Mouse (Mus musculus): ENCODE measurements around the gene Adcy6. TPM values are rescaled to one million over a fixed set of nuclear protein-coding genes. Genes with fewer than 3 reads are reported as not detected.
"Not testable (repeated sequence)": the region's sequence is repeated elsewhere in the genome, so short reads cannot be mapped to it uniquely, and the experiment has no call there.

Gene Adcy6
- polyA plus RNA-seq, 1 experiment from 2014 or later: 11.7 TPM

DNA sequence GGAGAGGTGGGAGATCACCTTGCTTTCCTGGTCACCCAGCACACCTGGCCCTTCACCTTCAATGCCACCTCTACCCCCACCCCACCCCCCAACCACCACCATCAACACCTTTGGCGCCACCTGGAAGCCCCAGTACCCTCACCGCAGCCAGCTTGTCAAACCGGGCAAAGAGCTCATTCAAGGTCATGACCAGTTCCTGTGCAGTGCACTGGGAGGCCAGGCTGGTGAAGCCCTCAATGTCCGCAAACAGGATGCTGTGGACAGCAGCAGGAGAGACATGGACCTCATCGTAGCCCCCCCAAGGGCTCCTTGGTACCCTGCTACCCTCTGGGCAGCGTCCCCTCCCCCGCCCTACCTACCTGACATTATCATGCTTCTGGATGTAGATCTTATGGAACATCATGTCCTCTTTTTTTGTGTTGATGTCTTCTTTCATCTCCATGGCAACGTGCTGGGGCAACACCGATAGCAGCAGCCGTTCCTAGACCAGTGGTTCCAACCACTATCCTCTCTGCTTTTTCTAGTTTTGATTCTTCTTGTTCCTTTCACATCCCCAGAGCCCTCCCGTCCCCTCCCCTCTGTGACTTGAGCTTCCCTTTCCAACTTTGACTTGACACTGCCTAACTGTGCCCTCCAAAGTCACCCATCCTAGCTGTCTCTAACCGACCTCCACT lies 9.7 kb downstream of the Adcy6 start:
- peaks cover 90% of the 10 kb centered on the region for H3K36me3 ChIP-seq
- no peak overlapping the region for H3K4me3 ChIP-seq
- no peak overlapping the region for H3K27ac ChIP-seq
- H3K4me1 ChIP-seq: peaks cover 32% of the 10 kb centered on the region
- no peak for ATAC-seq (ENCODE audit: insufficient number of reproducible peaks, insufficient read depth, low FRiP score, low TSS enrichment, low read depth)
- 85% methylated on average over 12 of the region's 12 CpGs for WGBS
- no peak overlapping the region for H3K9ac ChIP-seq
- no peak overlapping the region for H3K4me2 ChIP-seq
- no peaks in the 10 kb centered on the region for H3K9me3 ChIP-seq
- H3K27me3 ChIP-seq: no peaks in the 10 kb centered on the region

DNA sequence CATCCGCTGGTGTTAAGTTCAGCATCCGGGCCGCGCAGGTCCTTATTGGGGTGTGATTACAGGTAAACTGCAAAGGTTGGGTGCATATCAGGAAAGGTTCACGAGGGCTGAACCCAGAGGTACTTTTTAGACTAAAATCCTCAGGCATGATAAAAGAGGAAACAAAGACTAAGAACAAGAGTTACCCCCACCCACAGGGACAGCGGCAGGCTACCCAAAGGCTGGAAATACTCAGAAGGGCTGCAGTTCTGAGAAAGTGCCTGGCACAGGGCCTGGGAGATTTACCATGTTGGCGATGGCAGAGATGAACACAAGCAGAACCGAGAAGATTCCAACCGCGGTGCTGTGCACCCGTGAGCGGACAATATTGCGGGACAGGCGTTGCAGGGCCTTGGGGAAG lies 13.3 kb downstream of the Adcy6 start:
- 95% methylated on average over 14 of the region's 14 CpGs for WGBS
- no peaks in the 10 kb centered on the region for H3K27me3 ChIP-seq
- peaks cover 98% of the 10 kb centered on the region for H3K36me3 ChIP-seq
- no peaks in the 10 kb centered on the region for H3K9me3 ChIP-seq
- H3K4me3 ChIP-seq: no peak overlapping the region
- no peak overlapping the region for H3K9ac ChIP-seq
- H3K4me1 ChIP-seq: peaks cover 6% of the 10 kb centered on the region; the same call in 1 of the 2 replicates
- no peak for ATAC-seq (ENCODE audit: insufficient number of reproducible peaks, insufficient read depth, low FRiP score, low TSS enrichment, low read depth)
- no peak overlapping the region for H3K4me2 ChIP-seq
- H3K27ac ChIP-seq: no peak overlapping the region

DNA sequence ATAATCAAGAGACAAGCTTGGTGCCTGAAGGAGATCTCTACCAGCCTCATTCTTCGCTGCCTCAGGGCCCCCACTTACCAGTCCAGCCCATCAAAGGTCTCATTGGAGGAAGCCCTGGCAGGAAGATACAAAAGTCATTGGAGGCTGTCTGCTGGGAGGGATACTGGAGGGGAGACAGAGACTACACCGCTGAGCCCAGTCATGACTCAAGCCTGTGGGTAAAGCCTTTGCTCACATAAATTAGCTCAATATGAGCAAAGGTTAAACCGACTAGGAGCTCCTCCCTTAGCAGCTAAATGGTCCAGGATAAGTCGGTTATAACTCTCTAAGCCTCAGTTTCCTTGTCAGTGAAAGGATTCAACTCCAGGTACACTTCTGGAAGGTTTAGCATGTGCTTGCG lies 14.8 kb downstream of the Adcy6 start:
- no peak overlapping the region for H3K4me3 ChIP-seq
- WGBS: 90% methylated on average over 5 of the region's 5 CpGs
- H3K27me3 ChIP-seq: no peaks in the 10 kb centered on the region
- no peak overlapping the region for H3K27ac ChIP-seq
- no peaks in the 10 kb centered on the region for H3K9me3 ChIP-seq
- H3K4me2 ChIP-seq: no peak overlapping the region
- H3K36me3 ChIP-seq: peaks cover 98% of the 10 kb centered on the region
- no peaks in the 10 kb centered on the region for H3K4me1 ChIP-seq
- H3K9ac ChIP-seq: no peak overlapping the region
- no peak for ATAC-seq (ENCODE audit: insufficient number of reproducible peaks, insufficient read depth, low FRiP score, low TSS enrichment, low read depth)

DNA sequence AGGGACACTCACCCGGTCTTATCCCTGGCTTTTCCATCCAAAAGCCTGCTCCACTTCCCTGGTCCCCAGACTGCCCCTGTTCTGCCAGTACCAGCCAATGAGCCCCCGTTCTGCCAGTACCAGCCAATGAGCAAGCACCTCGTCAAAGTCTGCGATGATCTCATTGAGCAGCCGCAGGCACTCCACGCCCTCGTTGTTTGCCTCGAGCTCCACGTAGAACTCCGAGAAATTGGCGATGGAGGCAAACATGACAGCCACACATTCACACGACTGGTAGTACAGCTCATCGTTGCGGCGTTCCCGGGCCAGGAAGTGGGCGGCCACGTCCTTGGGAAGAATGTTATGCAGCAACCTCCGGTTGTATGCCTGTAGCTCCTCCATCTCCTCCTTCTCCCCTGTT lies 15.7 kb downstream of the Adcy6 start:
- H3K4me1 ChIP-seq: no peaks in the 10 kb centered on the region
- H3K9ac ChIP-seq: no peak overlapping the region
- H3K4me3 ChIP-seq: no peak overlapping the region
- H3K27me3 ChIP-seq: no peaks in the 10 kb centered on the region
- WGBS: 81% methylated on average over 19 of the region's 19 CpGs
- H3K4me2 ChIP-seq: no peak overlapping the region
- no peak overlapping the region for H3K27ac ChIP-seq
- H3K9me3 ChIP-seq: no peaks in the 10 kb centered on the region
- H3K36me3 ChIP-seq: peaks cover 96% of the 10 kb centered on the region
- ATAC-seq (ENCODE audit: insufficient number of reproducible peaks, insufficient read depth, low FRiP score, low TSS enrichment, low read depth): no peak

DNA sequence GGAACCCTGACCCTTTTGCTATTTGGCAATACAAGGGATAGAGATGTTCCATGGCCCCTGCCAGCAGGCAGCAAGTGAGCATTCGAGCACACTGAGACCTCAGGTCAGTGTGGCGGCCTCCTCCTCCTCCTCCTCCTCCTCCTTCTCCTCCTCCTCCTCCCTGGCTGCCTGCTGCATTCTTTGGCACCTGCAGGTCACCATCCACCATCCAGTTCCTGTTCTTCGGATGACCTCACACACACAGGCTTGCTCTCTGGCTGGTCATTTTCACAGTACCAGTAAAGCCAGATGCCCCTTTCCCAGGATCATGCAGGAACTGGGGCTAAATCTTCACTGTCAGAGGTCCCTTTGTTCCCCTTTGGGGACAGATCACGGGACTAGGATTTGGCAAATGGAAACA lies 18.5 kb downstream of the Adcy6 start:
- H3K4me1 ChIP-seq: no peaks in the 10 kb centered on the region
- no peak overlapping the region for H3K4me3 ChIP-seq
- WGBS: 83% methylated on average over 4 of the region's 4 CpGs
- H3K9ac ChIP-seq: no peak overlapping the region
- no peak overlapping the region for H3K4me2 ChIP-seq
- peaks cover 84% of the 10 kb centered on the region for H3K36me3 ChIP-seq
- H3K9me3 ChIP-seq: no peaks in the 10 kb centered on the region
- no peak for ATAC-seq (ENCODE audit: insufficient number of reproducible peaks, insufficient read depth, low FRiP score, low TSS enrichment, low read depth)
- H3K27ac ChIP-seq: no peak overlapping the region
- no peaks in the 10 kb centered on the region for H3K27me3 ChIP-seq

DNA sequence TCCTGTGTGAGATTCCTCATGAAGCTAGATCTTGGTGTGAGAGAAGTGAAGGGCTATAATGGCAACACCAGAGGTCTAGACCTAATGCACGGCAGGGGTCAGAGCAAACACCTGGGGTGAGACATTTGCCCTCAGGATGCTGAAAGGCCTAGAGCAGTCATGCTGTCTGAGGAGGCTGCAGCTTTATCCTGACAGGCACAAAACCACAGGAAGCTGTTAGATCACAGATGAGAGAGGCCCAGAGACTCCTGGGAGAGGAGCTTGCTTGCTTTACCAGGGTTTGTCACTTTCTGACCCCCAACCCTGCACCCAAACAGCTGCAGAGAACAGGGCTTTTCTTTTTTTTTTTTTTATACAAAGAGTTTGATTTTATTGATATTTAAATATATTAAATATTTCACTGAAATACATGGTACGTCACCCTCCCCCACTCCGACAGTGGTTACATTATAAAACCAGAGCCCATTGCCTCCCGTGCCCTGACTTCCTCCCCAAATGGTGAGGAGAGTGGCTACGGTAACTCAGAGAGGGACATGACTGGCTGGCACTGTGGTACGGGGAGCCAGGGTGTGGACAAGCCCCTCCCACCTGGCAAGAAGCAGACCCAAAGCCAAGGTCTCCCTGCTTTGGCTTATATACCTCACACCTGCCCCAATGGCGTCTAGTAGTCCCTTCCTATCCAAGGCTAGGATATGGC lies 20.1 kb downstream of the Adcy6 start:
- H3K27me3 ChIP-seq: no peaks in the 10 kb centered on the region
- no peak overlapping the region for H3K4me3 ChIP-seq
- 74% methylated on average over 7 of the region's 7 CpGs for WGBS
- peaks cover 68% of the 10 kb centered on the region for H3K36me3 ChIP-seq
- no peak overlapping the region for H3K27ac ChIP-seq
- no peak overlapping the region for H3K4me2 ChIP-seq
- H3K9ac ChIP-seq: no peak overlapping the region
- H3K9me3 ChIP-seq: no peaks in the 10 kb centered on the region
- no peaks in the 10 kb centered on the region for H3K4me1 ChIP-seq
- no peak for ATAC-seq (ENCODE audit: insufficient number of reproducible peaks, insufficient read depth, low FRiP score, low TSS enrichment, low read depth)

DNA sequence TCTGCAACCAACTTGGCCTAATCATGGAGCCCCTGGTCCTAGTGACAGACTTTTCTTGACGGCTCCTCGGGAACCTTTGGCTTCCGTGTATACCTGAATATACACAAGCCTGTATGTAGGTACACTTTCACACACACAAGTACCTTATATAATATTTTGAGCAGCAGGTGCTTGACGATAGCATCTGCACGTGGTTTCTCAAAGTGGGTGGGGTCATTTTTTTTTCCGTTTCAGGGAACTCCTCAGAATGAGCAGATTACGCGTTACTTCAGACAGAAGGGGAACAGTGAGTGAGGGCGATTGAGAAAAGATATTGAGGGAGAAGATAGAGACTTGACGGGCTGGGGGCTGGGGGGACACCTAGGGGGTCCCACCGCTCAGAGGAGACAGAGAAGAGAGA lies 22.1 kb downstream of the Adcy6 start:
- WGBS: 84% methylated on average over 11 of the region's 11 CpGs
- H3K4me2 ChIP-seq: no peak overlapping the region
- H3K27me3 ChIP-seq: no peaks in the 10 kb centered on the region
- no peak for ATAC-seq (ENCODE audit: insufficient number of reproducible peaks, insufficient read depth, low FRiP score, low TSS enrichment, low read depth)
- H3K4me3 ChIP-seq: no peak overlapping the region
- no peak overlapping the region for H3K9ac ChIP-seq
- H3K27ac ChIP-seq: no peak overlapping the region
- no peaks in the 10 kb centered on the region for H3K4me1 ChIP-seq
- H3K36me3 ChIP-seq: peaks cover 47% of the 10 kb centered on the region
- H3K9me3 ChIP-seq: no peaks in the 10 kb centered on the region

DNA sequence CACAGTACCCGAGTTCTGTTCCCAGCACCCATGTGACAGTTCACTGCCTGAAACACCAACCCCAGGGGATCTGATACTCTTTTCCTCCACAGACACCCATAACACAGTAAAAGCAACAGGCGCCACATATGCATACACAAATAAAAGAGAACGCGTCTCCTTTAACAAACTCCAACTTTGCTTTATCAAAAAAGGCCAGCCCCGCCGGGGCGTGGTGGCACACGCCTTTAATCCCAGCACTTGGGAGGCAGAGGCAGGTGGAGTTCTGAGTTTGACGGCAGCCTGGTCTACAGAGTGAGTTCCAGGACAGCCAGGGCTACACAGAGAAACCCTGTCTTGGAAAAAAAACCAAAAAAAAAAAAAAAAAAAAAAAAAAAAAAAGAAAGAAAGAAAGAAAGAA lies 23.7 kb downstream of the Adcy6 start:
- H3K4me2 ChIP-seq; ATAC-seq (ENCODE audit: insufficient number of reproducible peaks, insufficient read depth, low FRiP score, low TSS enrichment, low read depth): not testable (repeated sequence)
- WGBS: 84% methylated on average over 9 of the region's 9 CpGs

DNA sequence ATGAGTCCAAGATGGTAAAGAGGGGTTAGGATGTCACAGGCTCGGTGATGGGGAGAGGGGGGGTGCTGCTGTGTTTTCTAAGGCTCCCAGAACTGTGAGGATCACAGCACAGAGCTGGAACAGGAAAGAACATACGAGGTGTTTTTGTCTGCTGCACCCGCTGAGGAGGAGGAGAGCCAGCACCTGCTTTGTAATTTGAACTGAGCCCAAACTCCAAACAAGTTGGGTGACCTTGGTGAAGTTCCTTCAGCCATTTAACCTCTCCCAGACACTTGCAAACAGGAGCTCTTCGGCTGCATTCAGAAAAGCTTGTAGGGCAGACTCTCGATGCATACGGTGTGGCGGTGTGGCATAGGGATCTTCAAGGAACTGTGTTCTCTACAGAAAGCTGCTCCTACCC lies 24.5 kb downstream of the Adcy6 start:
- H3K9me3 ChIP-seq: no peaks in the 10 kb centered on the region
- H3K4me3 ChIP-seq: no peak overlapping the region
- no peak for ATAC-seq (ENCODE audit: insufficient number of reproducible peaks, insufficient read depth, low FRiP score, low TSS enrichment, low read depth)
- 32% methylated on average over 7 of the region's 7 CpGs for WGBS
- no peaks in the 10 kb centered on the region for H3K4me1 ChIP-seq
- no peak overlapping the region for H3K27ac ChIP-seq
- H3K9ac ChIP-seq: no peak overlapping the region
- no peak overlapping the region for H3K4me2 ChIP-seq
- no peaks in the 10 kb centered on the region for H3K27me3 ChIP-seq
- H3K36me3 ChIP-seq: peaks cover 24% of the 10 kb centered on the region

More for the DNA sequence above, 23.7 kb downstream of the Adcy6 start:
- not testable (repeated sequence) for H3K4me3 ChIP-seq, H3K9ac ChIP-seq, H3K4me1 ChIP-seq, H3K27me3 ChIP-seq, H3K27ac ChIP-seq, H3K9me3 ChIP-seq
- peaks cover 31% of the 10 kb centered on the region for H3K36me3 ChIP-seq

DNA sequence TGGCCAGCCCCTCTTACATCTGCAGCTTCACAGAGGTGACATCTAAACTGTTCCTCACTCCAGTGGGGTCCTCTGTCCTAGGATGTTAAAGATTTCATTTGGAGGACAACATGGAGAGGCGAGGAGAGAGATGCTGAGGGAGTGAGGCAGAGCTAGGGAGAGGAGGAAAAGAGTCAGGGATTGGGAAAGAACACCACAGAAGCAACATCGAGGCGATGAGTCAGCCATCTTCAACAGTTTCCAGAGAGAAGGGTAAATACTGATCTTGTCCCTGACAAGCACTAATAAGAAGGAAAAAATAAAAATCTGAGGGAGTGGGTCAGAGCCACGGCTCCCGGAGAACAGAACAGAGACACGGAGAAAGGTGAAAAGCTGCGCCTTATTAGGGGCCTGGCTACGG lies 26.9 kb downstream of the Adcy6 start:
- Histone ChIP-seq H3K4me1 (no peaks in the 10 kb centered on the region), H3K9ac (peak overlapping the region; percentile 44; the same call in 1 of the 2 replicates), H3K4me3 (no peak overlapping the region), H3K36me3 (peaks cover 2% of the 10 kb centered on the region; the same call in 1 of the 2 replicates), H3K27ac (no peak overlapping the region), H3K27me3 (no peaks in the 10 kb centered on the region), H3K4me2 (no peak overlapping the region), H3K9me3 (no peaks in the 10 kb centered on the region)
- 68% methylated on average over 8 of the region's 8 CpGs for WGBS
- no peak for ATAC-seq (ENCODE audit: insufficient number of reproducible peaks, insufficient read depth, low FRiP score, low TSS enrichment, low read depth)

DNA sequence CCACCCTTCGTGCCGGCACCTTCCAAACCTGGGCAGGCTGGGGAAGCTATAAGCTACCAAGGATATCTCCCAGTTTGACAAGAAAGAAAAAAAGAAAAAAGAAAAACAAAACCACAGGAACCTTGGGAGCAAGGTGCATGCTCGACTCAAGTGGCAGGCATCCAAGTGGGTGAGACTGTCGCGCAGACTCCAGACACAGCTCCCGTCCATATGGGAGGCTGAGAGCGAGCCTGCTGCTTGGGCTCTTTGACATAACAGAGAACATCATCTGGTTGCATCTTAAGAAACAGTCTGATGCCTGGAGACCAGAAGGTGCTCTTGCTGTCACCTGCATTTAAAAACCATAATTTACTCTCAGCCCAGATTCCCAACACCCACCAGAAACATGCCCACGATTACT lies 27.5 kb downstream of the Adcy6 start:
- no peaks in the 10 kb centered on the region for H3K36me3 ChIP-seq
- H3K4me3 ChIP-seq: no peak overlapping the region
- no peak overlapping the region for H3K9ac ChIP-seq
- ATAC-seq (ENCODE audit: insufficient number of reproducible peaks, insufficient read depth, low FRiP score, low TSS enrichment, low read depth): no peak
- no peaks in the 10 kb centered on the region for H3K4me1 ChIP-seq
- 67% methylated on average over 8 of the region's 8 CpGs for WGBS
- no peak overlapping the region for H3K4me2 ChIP-seq
- no peak overlapping the region for H3K27ac ChIP-seq
- H3K27me3 ChIP-seq: no peaks in the 10 kb centered on the region
- no peaks in the 10 kb centered on the region for H3K9me3 ChIP-seq

DNA sequence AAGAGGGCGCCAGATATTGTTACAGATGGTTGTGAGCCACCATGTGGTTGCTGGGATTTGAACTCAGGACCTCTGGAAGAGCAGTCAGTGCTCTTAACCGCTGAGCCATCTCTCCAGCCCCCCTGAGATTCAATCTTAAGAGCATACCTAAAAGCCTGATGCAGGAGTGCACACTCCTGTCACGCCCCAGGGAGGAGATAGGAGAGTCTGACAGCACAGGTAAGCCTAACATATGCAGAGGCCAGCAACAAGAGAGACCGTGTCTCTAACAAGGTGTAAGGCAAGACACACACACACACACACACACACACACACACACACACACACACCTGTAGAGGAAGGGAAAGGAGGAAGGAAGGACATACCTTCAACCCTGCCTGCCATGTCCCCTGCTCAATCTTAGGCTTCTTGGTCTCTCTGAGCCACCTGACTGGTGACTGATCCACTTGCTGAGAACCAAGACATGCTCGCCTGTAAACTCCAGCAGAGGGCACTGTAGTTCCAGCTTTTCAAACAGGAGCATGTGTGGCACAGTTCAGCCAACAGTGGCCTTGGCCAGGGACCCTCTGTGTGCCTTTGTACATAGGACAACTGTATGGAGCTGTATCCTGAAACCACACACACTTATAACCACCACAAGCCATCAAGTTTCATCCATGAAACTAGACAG lies 29.9 kb downstream of the Adcy6 start:
- Histone ChIP-seq H3K27ac (no peak overlapping the region), H3K9me3 (no peaks in the 10 kb centered on the region), H3K36me3 (no peaks in the 10 kb centered on the region), H3K4me1 (no peaks in the 10 kb centered on the region), H3K4me2 (no peak overlapping the region), H3K27me3 (no peaks in the 10 kb centered on the region), H3K4me3 (no peak overlapping the region), H3K9ac (no peak overlapping the region)
- 43% methylated on average over 5 of the region's 5 CpGs for WGBS
- peak; percentile 62 for ATAC-seq (ENCODE audit: insufficient number of reproducible peaks, insufficient read depth, low FRiP score, low TSS enrichment, low read depth)

Measured in embryonic facial prominence, embryonic 13.5 days (tissue).